Mouse (Mus musculus) hindbrain, embryonic 14.5 days (tissue): Measurements from ENCODE around the gene C730034F03Rik. TPM values are rescaled to one million over a fixed set of nuclear protein-coding genes. Genes with fewer than 3 reads are reported as not detected.
"Not testable (repeated sequence)": the region's sequence is repeated elsewhere in the genome, so short reads cannot be mapped to it uniquely, and the experiment has no call there.

Experiments
- ATAC-seq: fragments of 200-750 bp; cut with Nextera tagmentation; 2 replicates; pipeline ENCODE4 v1.8.0; 2017; ENCODE audit warnings: moderate number of reproducible peaks, mild to moderate bottlenecking, moderate TSS enrichment, moderate library complexity; ENCODE audit not compliant: low FRiP score
- DNase-seq: peaks from one replicate; pipeline ENCODE4 v3.0.0-alpha.2; 2015; ENCODE audit warnings: low spot score
- H3K27ac ChIP-seq: fragments of 300-500 bp; sonication (generic); 2 replicates; pipeline ENCODE4 v1.5.1; 2014; ENCODE audit warnings: mild to moderate bottlenecking, moderate library complexity
- H3K27me3 ChIP-seq: fragments of 300-500 bp; sonication (generic); 2 replicates; pipeline ENCODE4 v1.6.1; 2014; ENCODE audit warnings: mild to moderate bottlenecking, low read length, mixed read lengths; ENCODE audit not compliant: control insufficient read depth, insufficient read depth
- H3K36me3 ChIP-seq: fragments of 300-500 bp; sonication (generic); replicated peaks from 2 replicates; pipeline ENCODE4 v1.6.1; 2014; ENCODE audit not compliant: control insufficient read depth, insufficient read depth
- H3K4me1 ChIP-seq: fragments of 300-500 bp; sonication (generic); replicated peaks from 2 replicates; pipeline ENCODE4 v1.6.1; 2014; ENCODE audit warnings: antibody characterized with exemption, low read length, mixed read lengths; ENCODE audit not compliant: control insufficient read depth, insufficient read depth
- H3K4me2 ChIP-seq: fragments of 300-500 bp; sonication (generic); replicated peaks from 2 replicates; pipeline ENCODE4 v1.6.1; 2014; ENCODE audit warnings: mild to moderate bottlenecking, moderate library complexity
- H3K4me3 ChIP-seq: fragments of 300-500 bp; sonication (generic); replicated peaks from 2 replicates; pipeline ENCODE4 v1.5.1; 2014; ENCODE audit warnings: mild to moderate bottlenecking, low read length
- H3K9ac ChIP-seq: fragments of 300-500 bp; sonication (generic); 2 replicates; pipeline ENCODE4 v1.6.1; 2014
- H3K9me3 ChIP-seq: fragments of 300-500 bp; sonication (generic); 2 replicates; pipeline ENCODE4 v1.6.1; 2016; ENCODE audit warnings: low read length; ENCODE audit not compliant: control insufficient read depth
- WGBS: fragments of 180-500 bp; shearing (Covaris S2); extraction: QIAGEN DNeasy Blood & Tissue Kit; methylation state at CpG from one replicate; pipeline ENCODE4 v1.1.7; 2014; 5-methylcytosine and 5-hydroxymethylcytosine counted together
- polyA plus RNA-seq: library from polyadenylated mRNA; unstranded; fragments of >200 nt; fragmentation: Nextera tagmentation; extraction: Ambion mirVana; gene quantifications from 2 replicates; pipeline ENCODE4 v1.2.1, GENCODE M21; 2014

The C730034F03Rik gene
- polyA plus RNA-seq, 1 experiment from 2014 or later: 3.2 TPM

DNA sequence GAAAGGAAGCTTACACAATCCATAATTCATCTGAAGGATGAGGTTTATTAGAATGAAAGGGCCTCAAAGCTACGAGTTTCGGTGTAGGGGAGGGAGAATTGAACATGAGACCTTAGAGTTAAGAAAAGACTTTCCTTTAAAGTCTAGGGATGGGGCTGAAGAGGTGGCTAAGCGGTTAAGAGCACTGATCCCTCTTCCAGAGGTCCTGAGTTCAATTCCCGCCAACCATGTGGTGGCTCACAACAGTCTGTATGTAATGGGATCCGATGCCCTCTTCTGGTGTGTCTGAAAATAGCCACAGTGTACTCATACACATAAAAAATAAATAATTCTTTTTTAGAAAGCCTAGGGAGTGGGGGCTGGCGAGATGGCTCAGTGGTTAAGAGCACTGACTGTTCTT lies 952 bp downstream of the C730034F03Rik start:
- Histone ChIP-seq H3K4me3 (peak overlapping the region; percentile 59), H3K4me1 (peaks cover 9% of the 10 kb centered on the region), H3K27me3 (no peaks in the 10 kb centered on the region), H3K9me3 (no peaks in the 10 kb centered on the region), H3K9ac (peak overlapping the region; percentile 70), H3K4me2 (peak overlapping the region; percentile 84), H3K27ac (peak overlapping the region; percentile 94), H3K36me3 (peaks cover 27% of the 10 kb centered on the region)
- WGBS: 49% methylated on average over 6 of the region's 6 CpGs
- ATAC-seq: no peak
- DNase-seq: no peak

DNA sequence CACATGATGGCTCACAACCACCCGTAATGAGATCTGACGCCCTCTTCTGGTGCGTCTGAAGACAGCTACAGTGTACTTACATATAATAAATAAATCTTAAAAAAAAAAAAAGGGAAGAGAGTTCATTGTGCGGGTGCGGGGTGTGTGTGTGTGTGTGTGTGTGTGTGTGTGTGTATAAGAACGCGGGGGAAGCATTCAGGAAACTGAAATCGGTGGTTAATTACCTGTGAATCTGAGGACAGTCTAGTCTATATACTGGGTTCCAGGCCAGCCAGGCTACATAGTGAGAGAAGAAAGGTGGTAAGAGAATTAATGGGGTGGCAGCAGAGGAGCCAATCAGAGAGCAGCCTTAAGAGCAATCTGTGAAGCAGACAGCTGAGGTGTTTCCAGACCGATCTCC lies 1.4 kb downstream of the C730034F03Rik start:
- H3K9me3 ChIP-seq, H3K27me3 ChIP-seq, ATAC-seq, H3K4me1 ChIP-seq, H3K4me3 ChIP-seq, H3K27ac ChIP-seq, H3K9ac ChIP-seq, DNase-seq: not testable (repeated sequence)
- Histone ChIP-seq H3K36me3 (peaks cover 23% of the 10 kb centered on the region), H3K4me2 (peak overlapping the region; percentile 84)
- 90% methylated on average over 6 of the region's 9 CpGs for WGBS

DNA sequence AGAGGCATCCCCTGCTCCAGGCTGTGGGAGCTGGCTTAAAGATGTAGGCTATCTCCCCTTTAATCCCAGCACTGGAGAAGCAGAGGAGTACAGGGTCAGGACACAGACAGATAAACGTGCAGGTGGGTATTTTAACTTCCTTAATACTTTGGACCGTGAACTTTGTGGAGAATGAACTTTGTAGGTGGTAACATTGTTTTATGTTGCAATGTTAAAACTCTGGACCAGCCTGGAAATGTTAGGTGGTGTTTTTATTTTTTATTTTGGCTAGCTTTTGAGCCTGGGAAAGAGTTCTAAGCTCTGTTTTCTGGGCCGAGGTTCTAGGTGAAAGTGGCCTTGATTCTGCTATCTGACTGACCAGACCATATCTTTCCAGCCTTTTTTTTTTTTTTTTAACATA lies 1.9 kb downstream of the C730034F03Rik start:
- no peak overlapping the region for H3K9ac ChIP-seq
- WGBS: 95% methylated on average over 3 of the region's 3 CpGs
- no peaks in the 10 kb centered on the region for H3K27me3 ChIP-seq
- ATAC-seq: no peak
- H3K36me3 ChIP-seq: peaks cover 18% of the 10 kb centered on the region
- H3K4me1 ChIP-seq: peaks cover 9% of the 10 kb centered on the region
- DNase-seq: no peak
- H3K4me3 ChIP-seq: no peak overlapping the region
- no peaks in the 10 kb centered on the region for H3K9me3 ChIP-seq
- H3K27ac ChIP-seq: no peak overlapping the region
- 0 out of 2 replicates have a peak overlapping the region, but pooled peaks have one; percentile 84 for H3K4me2 ChIP-seq

DNA sequence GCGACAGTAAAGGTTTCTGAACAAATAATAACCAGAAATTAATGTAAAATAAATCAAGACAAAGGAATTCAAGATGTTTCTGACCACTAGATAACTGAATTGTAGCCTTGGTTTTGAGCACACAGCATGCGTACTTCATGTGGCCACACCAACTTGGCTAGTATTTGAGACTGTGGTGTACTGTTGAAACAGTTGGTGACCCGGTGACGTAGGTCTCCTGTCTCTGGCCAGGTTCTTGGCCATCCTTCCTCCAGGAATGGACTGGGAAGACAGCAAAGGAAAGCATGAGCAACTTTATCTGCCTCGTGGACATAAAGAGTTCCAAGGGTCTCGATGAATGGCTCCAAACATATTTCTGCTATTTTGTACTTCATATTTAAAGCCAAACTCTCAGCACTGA lies 2.4 kb downstream of the C730034F03Rik start:
- Histone ChIP-seq H3K4me1 (peaks cover 9% of the 10 kb centered on the region), H3K27me3 (no peaks in the 10 kb centered on the region), H3K27ac (no peak overlapping the region), H3K4me2 (no peak overlapping the region), H3K4me3 (no peak overlapping the region), H3K36me3 (peaks cover 13% of the 10 kb centered on the region), H3K9ac (no peak overlapping the region), H3K9me3 (no peaks in the 10 kb centered on the region)
- WGBS: 94% methylated on average over 6 of the region's 6 CpGs
- no peak for DNase-seq
- ATAC-seq: no peak

DNA sequence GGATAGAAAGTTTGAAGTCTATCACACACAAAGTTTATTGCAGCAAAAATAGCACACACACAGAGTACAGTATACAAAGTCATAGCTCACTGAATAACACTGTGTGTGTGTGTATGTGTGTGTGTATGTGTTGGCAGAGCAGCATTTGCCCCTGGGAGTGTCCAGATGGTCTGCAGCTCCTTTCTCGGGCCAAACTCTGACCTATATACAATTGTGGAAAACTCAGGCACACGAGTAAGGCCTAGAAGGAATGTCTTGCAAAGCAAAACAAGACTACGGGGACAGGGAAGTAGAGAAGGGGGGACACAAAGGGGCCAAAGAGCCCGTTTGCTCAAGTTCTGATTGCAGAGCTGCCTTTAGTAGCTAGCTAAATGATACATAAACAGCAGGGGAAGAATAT lies 3.6 kb downstream of the C730034F03Rik start:
- no peak overlapping the region for H3K4me2 ChIP-seq
- no peaks in the 10 kb centered on the region for H3K27me3 ChIP-seq
- H3K27ac ChIP-seq: no peak overlapping the region
- DNase-seq (no peak), ATAC-seq (no peak)
- no peak overlapping the region for H3K4me3 ChIP-seq
- H3K36me3 ChIP-seq: 0 out of 2 replicates have a peak, but pooled peaks cover 2% of the 10 kb centered on the region
- peaks cover 9% of the 10 kb centered on the region for H3K4me1 ChIP-seq
- H3K9ac ChIP-seq: no peak overlapping the region
- H3K9me3 ChIP-seq: no peaks in the 10 kb centered on the region
- 76% methylated on average over 4 of the region's 4 CpGs for WGBS

DNA sequence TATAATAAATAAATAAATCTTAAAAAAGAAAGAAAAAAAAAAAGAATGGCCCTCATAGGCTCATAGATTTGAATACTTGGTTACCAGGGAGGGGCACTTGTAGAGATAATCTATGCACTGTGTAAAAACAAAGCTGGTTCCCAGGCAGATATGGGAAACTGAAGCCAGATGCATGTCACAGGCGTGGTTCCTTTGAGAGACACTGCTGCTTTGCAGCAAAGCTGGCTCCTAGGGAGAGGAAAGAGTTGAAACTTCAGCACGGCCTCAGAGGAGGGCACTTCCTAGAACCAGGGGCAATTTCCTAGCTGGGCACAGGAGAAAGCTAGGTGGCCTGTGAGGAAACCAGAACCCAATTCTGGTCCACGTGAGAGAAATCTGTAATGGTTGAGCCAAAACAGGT lies 4.7 kb downstream of the C730034F03Rik start:
- 81% methylated on average over 3 of the region's 3 CpGs for WGBS
- H3K4me1 ChIP-seq: no peaks in the 10 kb centered on the region
- H3K9ac ChIP-seq: no peak overlapping the region
- H3K9me3 ChIP-seq: no peaks in the 10 kb centered on the region
- H3K4me2 ChIP-seq: no peak overlapping the region
- H3K27ac ChIP-seq: no peak overlapping the region
- DNase-seq (no peak), ATAC-seq (no peak)
- H3K27me3 ChIP-seq: no peaks in the 10 kb centered on the region
- no peak overlapping the region for H3K4me3 ChIP-seq
- no peaks in the 10 kb centered on the region for H3K36me3 ChIP-seq

DNA sequence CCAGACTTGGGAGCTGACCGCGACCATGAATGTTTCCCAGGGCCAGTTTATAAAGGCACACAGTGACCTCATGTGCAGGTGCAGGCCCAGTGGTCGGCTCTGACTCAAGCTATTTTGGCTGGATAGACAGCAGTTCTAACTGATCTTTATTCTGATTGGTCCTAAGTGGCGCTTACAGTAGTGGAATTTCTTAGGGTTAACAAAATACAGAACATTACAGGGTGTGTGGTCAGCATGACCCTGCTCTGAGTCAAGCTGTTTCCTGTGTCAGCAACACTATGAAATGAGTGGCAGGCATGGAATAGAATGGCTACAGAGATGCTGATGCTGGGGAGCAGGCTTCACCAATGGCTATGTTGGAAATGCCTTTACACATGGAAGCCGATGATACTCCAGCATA lies 6.5 kb downstream of the C730034F03Rik start:
- Histone ChIP-seq H3K36me3 (no peaks in the 10 kb centered on the region), H3K4me1 (no peaks in the 10 kb centered on the region), H3K27me3 (no peaks in the 10 kb centered on the region), H3K9ac (no peak overlapping the region), H3K4me3 (no peak overlapping the region), H3K27ac (no peak overlapping the region), H3K9me3 (no peaks in the 10 kb centered on the region), H3K4me2 (no peak overlapping the region)
- no peak for ATAC-seq
- DNase-seq: no peak
- 85% methylated on average over 5 of the region's 5 CpGs for WGBS

DNA sequence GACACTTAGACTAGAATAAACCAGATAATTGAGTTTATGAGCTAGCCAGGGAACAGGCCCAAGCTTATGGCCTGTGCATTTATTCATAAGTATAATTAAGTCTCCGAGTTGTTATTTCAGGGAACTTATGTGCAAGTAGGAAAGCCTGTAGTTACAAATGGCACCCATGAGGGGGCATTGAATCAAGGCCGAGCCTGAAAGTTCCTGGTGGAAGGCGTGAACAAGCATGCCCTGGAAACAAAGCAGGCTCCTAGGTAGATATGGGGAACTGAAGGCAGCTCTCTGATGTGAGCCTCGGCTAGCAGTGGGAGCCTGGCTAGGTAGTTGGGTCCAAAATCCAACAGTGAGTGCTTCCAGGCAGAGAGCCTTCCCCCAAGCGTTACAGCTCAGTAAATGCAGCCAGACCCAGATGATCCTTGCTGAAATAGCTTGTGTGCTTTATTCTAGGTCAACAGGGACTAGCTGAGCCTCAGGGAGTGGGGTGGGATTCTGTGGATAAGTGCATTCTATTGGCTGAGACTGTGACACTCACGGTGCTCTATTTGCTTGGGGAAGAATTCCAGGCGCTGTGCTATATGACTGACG lies 13.2 kb downstream of the C730034F03Rik start:
- Histone ChIP-seq H3K27me3 (no peaks in the 10 kb centered on the region), H3K4me3 (no peak overlapping the region), H3K36me3 (no peaks in the 10 kb centered on the region), H3K4me1 (no peaks in the 10 kb centered on the region), H3K9me3 (no peaks in the 10 kb centered on the region), H3K27ac (no peak overlapping the region), H3K4me2 (no peak overlapping the region), H3K9ac (no peak overlapping the region)
- WGBS: 44% methylated on average over 8 of the region's 8 CpGs
- ATAC-seq (no peak), DNase-seq (peak; percentile 38)

DNA sequence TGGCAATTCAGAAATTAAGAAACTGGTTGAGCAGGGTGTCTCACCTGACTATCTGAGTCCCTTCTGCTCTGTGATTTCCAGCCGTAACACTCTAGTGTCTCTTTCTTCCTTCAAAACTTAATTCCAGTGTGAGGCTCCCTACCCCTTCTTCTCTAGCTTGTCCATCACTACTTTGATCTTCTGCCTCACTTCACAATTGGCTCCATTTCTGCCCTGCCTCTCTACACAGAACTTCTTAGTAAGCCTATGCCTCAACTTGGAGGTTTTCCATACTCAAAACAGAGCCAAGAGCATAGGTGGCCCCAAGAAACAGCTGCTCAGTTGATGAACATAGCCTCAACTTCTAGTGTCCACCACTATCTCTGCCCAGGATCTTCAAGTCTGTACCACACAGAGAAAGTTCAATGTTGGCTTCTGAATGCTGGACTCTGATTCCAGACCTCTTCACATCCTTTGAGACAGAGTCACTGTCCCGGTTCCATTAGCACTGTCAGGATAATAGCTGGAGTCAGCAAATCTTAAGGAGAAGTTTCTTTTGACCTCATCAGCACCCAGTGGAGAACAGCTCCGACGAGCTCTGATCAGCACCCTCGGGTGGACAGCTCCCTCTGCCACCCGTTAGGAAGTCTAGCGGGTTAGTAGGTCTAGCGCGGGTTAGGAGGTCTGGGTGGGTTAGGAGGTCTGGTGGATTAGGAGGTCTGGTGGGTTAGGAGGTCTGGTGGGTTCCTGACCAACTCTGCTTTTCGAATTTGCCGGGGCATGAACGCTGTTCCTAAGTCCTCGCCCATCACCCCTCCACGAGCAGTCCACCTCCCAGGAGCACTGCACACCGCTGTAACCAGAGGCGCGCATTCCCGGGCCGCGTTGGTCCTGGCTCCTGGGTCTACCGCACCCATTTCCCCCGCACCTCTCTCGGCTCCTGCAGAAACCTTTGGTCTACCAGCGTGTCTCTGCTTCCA lies 23.8 kb downstream of the C730034F03Rik start:
- peak overlapping the region; percentile 98 for H3K4me2 ChIP-seq
- WGBS: 5% methylated on average over 24 of the region's 24 CpGs
- H3K4me1 ChIP-seq: peaks cover 26% of the 10 kb centered on the region
- peak overlapping the region; percentile 79 for H3K4me3 ChIP-seq
- peak overlapping the region; percentile 88 for H3K9ac ChIP-seq
- H3K36me3 ChIP-seq: peaks cover 20% of the 10 kb centered on the region
- no peaks in the 10 kb centered on the region for H3K9me3 ChIP-seq
- DNase-seq (peak; percentile 65), ATAC-seq (peak; percentile 71)
- no peaks in the 10 kb centered on the region for H3K27me3 ChIP-seq
- H3K27ac ChIP-seq: peak overlapping the region; percentile 85
